Mouse (Mus musculus) right cerebral cortex, postnatal 10 days (tissue): ENCODE measurements around the gene Ppme1.
A peak's percentile ranks its signal among the peaks of the same experiment; 100 is the strongest.

Experiments
- DNase-seq, 2 experiments: peaks; one replicate each; pipeline ENCODE4 v3.0.0; 2021; ENCODE audit warnings: low spot score in 2 of 2

Gene Ppme1

DNA sequence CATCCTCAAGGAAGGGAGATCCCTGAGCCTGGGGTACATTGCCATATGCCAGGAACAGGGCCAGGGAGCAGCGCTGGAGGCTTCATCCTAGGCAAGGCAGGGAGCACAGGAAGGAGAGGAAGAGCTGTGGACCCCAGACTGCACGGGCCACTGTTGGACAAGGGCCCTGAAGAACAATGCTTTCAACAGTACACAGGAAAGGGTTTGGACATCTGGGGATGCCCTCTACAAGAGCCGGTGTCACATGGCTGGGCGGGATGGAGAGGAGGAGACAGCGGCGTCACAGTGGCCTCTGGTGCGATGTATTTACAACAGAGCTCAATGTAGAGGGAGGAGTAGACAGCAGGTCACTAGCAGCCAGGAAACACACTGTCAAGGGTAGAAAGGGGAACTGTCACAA, 44.6 kb downstream of the Ppme1 start:
- DNase-seq: no peak

DNA sequence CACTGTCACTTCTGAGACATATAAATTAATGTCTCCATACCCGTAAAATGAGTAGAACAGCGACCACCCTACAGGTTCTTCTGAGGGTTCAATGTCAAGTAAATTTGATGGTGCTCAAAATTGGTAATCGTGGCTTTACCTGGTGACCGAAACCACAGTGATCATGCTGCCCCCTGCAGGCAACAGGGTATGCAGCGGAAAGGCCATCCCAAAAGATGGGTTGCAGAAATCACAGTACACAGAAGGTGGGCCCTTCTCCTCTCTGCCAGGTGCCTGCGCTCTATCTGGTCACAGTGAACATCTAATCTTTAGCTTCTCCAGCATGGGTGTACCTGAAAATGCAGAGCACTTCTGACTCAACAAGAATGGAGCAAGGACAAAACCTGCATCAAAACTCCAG, 46.6 kb downstream of the Ppme1 start:
- peak in 1 of 2 experiments; percentile 62 for DNase-seq

DNA sequence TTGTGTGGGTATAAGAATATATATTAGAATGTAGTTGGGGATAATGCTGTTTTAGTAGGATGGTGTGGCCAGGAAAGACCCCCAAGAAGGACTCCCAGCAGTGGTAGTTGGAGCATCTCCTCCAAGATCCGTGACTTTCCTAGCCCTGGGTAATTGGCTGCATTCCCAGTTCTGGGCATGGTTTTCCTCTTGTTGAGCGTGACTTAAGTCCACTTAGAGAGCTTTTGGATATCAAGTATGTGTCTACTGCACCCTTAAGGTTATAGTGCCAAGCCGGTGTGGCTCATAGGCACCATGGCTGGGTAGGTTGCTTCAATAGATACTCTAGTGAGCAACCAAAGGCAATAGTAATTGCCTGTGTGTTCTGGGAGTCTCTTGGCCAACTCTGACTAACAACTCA, 48.4 kb downstream of the Ppme1 start:
- DNase-seq: no peak

DNA sequence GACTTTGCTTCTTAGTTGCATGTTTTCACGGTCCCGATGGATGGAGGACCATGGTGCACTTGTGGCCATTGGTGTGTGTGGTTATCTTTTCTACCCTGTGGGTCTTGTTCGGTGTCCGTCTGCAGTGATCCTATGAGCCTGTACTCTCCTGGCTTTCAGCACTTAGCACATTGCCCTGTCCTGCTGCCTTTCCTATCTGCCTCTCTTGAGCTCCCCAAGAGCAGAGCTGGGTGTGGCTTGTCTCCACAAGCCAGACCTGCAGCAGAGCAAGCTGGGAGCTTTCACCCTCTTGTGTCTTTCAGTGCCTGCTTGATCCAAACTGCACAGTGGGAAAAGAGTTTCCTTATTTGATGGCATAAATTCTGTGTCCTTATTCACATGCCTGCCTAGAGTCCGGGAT, 54.6 kb downstream of the Ppme1 start:
- no peak for DNase-seq

DNA sequence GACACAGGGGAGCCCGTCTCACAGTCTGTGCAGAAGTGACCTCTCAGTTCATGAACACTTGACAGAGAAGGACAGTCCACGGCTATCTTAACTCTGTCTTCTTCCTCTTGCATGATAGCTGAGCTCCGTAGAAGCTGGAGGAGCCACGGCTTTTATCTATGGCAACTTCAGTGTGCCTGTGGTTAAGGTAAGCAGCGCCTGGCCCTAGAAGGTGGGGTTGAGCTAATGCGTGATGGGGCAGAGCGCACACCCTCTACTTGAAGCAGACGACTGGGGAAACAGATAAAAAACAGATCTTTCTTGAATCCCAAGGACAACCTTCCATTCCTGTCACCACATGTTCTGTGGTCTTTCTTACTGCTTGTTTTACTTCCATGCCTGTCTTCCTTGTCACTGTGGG, 55.2 kb downstream of the Ppme1 start:
- DNase-seq: no peak

DNA sequence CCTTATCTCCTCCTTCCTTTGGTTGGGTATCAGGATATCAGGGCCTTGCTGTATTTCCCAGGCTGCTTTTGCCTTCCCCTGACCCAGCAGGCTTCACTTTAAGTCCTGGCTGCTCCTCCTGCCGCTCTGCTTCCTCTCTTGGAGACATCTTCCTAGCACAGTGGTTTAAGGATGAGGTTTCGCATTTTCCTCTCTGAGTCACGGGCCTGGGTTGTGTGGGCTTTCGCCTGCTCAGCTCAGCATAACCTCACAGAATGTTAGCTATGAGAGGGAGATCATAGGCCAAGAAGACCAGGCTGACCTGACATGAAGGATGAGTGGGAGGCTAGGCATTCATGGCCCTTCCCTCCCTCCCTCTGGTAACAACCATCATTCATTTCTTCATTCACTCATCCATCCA, 59.4 kb downstream of the Ppme1 start:
- DNase-seq: no peak

DNA sequence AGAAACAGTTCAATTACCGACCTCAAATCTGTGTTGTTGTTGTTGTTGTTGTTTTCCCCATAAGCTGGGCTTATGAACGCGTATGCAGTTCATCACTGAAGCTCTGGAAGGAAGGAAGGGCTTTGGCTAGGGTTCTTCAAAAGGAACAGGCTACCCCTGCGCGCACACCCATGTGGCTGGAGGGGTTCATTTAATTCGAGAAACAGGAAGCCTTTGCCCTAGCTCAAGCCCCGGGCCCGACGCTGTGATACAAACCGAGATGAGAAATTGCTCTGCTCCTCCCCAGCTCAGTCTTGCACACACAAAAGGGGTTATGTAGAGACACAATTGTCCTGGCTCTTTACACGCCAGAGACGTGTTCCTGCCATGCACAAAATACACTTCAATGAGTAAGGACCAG, 61.8 kb downstream of the Ppme1 start:
- no peak for DNase-seq

DNA sequence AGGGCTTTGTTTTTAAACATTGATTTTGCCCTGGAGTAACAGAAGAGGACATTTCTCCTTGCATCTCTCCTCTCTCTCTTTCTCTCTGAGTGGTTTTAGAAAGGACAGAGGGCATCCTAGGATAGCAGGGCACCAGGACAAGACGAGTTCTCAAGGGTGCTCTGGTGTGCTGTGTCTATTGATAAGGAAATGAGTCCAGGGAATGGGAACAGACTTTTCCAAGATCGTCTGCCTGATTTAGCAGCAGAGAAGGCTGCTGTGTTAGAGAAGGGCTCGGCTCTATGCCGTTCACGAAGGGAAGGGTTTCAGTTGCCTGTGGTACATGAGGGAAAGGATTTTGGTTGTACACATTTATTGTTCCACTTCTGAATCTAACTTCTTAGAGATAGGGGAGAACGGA, 62.4 kb downstream of the Ppme1 start:
- no peak for DNase-seq

DNA sequence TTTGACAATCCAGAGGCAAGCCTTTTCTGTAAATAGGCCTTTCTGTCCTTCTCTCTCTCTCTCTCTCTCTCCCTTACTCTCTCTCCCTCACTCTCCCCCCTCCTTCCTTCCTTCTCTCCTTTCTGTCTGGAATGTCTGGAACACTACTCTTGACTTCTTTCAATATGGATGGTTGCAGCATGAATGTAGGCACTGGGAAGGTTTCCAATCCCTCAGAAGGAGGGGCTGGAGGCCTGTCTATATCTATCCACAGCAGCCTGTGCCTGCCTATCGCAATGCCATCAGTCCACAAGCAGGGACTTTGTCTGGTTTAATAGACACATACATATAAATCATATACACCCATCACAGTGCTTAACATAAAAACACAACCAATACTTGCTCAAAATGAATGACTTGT, 62.9 kb downstream of the Ppme1 start:
- DNase-seq: peak in 1 of 2 experiments; percentile 63

DNA sequence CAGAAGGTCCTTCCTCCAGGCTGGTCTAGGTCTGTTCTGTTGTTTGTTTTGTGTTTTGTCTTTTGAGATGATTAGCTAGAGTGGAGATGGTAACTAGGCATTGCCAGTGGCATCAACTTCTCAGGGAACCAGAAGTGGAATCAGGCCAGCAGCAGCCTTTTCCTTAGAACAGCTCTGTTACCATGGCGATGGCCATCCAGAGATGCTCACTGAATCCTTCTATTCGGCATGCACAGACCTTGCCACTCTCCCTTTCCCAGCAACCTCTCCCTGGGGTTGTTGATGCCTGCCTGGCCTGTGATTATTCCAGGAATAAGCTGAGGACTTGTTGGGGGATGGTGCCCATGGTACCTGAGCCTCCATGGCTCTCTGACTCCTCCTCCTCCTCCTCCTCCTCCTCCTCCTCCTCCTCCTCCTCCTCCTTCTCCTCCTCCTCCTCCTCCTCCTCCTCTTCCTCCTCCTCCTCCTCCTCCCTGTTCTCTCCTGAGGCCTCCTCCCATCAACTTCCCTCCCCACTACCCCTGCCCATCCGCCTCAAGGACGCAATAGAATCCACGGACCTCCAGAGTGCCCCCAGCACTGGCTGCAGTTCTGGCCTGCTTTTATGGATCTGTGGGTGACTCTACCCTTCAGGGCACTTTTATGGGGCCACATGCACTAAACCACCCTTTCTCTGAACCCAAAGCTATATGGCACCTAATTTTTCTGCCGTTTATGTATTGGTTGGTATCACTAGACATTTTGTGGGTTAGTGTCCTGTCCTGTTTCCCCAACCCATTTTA, 64.0 kb downstream of the Ppme1 start:
- peak; percentile 86 to 92 for DNase-seq

DNA sequence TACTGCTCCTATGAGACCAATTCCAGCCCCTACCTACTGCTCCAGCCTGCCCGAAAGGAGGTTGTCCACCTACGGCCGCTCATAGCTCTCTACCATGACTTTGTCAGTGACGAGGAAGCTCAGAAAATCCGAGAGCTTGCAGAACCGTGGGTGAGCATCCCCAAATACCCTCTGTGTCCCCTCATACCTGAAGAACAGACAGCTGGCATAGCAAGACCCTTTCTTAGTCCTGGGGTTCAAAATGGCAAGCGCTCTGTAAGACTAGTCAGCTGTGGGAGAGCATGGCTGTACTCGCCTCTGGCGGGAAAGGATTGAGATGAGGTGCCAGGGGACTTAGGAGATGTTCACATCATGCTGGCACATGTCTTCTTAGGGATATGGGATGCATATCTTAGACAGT, 66.2 kb downstream of the Ppme1 start:
- no peak for DNase-seq

DNA sequence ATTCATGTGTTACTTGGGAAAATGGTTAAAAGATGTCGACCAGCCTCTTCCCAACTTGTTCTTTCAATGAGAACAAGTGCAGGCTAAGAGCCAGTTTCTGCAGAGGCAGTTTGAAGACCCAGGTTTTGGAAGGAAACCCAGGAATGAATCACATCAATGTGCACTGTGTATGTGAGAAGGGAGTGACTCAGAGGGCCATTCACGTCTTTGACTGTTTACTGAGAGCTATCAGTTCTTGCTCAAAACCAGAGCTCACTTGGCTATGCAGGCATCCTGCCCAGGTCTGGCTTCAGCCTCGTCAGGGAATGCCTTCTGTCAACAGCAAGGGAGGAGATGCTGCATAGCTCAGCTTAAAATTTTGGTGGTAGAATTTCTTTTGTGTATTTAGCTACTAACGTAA, 69.8 kb downstream of the Ppme1 start:
- peak; percentile 83 to 86 for DNase-seq

DNA sequence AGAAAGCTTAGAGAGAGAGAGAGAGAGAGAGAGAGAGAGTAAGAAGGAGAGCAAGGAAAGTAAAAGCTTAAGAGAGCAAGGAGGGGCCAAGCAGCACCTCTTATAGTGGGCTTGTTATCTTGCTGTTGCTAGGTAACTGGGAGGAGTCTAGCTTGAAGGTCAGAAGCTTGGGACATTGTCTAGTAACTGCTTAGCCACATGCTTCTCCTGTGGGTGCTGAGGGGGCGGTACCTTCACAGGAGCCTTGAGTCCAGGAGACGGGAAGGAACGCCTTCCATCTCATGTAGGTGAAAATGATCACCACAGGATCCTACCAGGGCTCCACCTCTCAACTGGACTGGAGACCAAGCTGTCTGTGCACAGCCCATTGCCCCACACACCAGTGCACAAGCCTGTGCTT, 70.7 kb downstream of the Ppme1 start:
- DNase-seq: no peak

DNA sequence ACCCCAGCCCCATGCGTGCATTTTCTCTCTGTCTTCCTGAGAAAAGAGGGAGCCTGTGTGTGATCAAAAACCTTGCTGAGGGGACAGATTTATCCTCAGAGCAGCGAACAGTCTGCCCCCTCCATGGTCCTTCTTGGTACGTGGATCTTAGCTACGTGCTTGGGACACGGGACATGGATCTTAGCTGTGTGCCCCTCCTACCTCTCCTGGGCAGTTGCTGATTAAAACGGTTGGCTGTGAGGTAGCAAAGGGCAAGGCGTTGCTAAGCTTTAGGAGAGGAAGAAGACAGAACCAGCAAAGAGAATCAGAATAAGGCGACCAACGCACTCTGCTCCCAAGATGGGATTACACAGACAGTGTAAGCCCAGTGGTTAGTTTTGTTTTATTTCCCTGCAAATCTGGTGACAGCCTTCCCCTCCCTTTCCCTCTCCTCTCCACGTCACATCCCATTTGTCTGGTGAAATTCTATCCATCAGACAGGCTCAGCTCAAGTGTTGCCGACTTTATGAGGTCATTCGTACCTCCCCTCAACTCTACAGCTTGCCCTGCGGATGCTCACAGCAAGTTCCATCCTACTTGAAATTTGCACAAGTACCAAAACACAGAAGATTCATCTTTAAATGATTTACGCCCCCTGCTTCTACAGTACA, 73.1 kb downstream of the Ppme1 start:
- DNase-seq: no peak

DNA sequence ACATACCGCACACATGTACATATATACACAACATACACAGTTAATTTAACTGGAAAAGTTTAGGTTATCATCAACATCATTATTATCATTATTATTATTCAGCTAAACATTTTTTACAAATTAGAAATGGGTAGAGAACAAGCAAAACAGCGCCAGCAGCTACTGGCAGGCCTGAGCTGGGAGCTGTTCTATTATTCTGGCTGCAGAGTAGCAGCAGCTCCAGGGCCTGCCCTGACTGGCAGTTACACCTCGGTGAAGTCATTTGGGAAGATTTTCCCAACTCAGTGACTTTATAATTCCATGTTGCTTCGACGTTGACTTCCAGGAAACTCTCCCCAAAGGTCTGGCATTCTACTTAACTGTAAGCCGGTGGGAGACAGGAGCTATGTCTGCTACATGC, 75.4 kb downstream of the Ppme1 start:
- no peak for DNase-seq

DNA sequence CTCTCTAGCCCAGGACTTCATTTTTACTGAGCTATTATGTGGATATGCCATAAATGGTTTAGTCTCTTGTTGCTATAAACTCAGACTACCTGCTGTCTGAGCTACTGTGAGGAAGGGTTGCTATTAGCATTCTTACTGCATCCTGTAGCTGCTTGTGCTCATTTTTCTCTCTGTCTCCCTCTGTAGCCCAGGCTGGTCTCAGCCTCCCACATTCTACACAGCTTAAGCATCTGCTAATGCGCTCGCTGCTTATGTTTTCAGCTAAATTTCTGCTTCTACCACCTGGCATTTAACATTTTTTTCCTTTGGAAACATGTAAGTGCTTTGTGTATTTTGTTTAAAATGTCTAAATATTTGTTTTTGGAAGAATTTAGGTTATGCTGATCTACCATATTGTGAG, 76.4 kb downstream of the Ppme1 start:
- DNase-seq: no peak

DNA sequence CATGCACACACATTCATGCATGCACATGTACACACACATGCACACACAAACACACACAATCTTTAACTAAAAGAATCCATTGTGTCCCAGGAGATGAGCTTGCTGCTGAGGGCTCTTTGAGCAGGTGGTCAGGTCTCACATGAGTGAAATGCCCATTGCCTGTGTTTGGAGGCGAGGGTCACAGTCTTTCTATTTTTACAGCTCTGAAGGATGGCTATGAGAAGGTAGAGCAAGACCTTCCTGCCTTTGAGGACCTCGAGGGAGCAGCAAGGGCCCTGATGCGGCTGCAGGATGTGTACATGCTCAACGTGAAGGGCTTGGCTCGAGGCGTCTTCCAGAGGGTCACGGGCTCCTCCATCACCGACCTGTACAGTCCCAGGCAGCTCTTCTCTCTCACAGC, 78.6 kb downstream of the Ppme1 start:
- no peak for DNase-seq

DNA sequence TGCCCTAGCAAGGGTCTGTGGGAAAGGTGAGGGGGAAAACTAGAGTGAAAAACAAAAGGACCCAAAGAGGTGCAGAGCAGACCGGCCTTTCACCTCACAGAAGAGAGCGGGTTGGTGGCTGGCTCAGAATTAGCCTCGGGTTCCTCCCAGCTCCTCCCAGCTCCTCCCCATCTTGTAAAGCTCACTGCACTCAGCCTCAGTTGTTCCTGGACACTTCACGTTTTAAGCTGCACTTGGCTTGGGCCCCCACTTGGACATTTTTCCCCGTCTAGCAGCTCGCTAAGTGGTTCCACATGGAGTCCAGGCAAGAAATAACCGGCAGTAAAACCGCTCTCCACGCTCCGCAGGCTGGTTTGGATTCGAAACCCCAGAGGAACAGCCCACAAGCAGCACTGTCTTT, 83.5 kb downstream of the Ppme1 start:
- no peak for DNase-seq

DNA sequence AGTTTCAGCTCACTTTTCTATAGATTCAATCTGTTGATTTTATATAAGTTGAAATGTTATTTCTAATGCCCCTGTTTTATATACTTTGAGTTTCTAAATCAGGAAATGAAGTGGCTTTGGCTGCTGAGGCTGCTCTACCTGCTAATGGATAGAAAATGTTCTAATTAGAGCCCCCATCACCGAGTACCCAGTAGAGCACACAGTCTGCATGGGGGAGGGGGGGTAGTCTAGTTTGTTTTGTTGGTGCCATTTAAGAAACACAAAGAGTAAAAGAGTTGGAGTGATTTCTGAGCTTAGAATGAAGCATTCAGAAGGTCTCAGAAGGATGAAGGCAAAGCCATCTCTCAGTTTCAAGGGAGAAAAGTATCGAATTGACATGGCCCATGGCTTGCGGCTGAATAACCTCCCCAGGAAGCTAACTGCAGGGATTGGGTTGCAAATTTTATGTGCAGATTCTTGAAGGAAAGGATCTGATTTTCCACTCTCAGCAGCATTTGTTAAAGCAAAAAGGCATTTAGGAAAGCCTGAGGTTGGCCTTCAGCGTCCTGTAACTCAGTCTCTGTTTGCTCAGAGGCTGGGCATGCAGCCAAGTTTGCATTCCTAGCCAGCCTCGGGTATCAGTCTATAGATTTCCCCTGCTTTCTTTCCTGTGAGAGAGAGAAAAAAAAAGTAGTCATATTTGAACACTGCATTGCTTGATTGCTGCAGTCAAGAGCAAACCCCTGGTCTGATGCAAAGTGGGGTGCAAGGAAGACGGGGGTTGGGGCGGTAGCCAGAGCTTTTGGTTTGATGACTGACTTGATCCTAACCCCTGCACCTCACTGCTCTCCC, 84.1 kb downstream of the Ppme1 start:
- DNase-seq: peak in 1 of 2 experiments; percentile 57

DNA sequence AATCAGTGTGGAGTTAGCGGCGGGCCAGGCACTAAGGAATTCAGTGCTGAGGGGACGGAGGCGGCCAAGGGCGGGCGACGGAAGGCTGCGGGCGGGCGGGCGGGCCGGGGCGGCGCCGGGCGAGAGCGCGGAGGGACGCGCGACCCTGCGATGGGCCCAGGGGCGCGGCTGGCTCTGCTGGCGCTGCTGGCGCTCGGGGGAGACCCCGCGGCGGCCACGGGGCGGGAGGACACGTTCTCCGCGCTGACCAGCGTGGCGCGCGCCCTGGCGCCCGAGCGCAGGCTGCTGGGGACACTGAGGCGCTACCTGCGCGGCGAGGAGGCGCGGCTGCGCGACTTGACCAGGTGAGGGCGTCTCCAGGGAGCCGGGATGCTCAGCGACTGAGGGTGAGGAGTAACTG, 86.7 kb downstream of the Ppme1 start, which contains the start of gene P4ha3:
TSS of gene P4ha3 (plus strand) at position 138 of the 400 bp plus-strand sequence.
- DNase-seq: peak in 1 of 2 experiments; percentile 47

DNA sequence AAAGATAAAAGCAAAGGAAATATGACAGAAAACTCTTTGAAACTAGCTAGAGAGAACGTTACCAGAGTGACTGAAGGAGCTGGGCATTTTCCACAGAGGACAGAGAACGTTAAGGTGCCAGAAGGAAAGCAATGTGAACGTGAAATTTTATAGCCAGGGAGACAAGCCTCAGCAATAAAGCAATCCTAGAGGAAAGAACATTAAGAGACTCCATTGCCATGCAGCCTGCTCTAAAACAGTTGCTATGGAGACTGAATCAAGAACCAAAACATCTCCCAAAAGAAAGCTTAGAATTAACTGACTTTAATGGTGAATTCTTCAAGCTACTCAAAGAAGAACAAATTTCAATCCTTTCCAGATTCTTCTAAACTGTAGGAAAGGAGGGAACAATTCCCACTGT, 88.8 kb downstream of the Ppme1 start:
- DNase-seq: no peak

DNA sequence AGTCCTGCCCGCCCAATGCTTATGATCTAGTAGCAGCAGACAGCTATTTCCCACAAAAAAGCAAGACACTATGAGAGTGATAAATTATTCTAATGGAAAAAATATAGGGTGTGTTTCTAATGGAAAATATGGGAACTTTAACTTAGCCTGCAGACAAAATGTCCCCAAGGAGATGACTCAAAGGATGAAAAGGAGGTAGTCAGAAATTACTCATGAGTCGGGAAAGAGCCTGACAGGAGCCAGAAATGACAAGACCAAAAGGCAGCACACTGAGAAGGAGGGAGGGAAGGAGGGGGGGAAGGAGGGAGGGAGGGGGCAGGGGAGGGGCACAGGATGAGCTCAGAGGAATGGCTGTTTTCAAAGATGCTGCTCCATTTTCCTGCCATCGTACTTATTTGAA, 90.5 kb downstream of the Ppme1 start:
- no peak for DNase-seq

DNA sequence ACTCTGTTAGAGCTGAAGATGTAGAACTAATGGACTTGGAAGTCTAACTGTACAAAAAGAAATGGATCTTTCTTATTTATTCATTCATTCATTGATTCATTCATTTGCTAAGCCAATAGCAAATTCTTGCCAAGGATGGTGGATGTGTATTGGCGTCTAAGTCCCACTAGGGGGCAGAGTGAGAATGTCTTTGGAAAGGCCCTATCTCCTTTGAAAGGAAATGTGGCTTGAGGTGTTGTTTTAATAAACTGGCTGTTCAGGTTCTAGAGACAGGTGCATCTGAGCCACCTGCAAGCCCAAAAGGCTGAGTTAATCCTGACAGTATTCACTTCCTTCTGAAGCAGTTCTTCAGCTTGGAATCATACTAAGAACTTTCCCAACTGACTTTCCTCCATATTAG, 92.3 kb downstream of the Ppme1 start:
- peak in 1 of 2 experiments; percentile 58 for DNase-seq
